8 mouse cellular contexts compared by ENCODE assay signal in genomic region chr6:77980137-77981052, GRCm38 (mm10). TPM values are rescaled to one million over a fixed set of nuclear protein-coding genes. Genes with fewer than 3 reads are reported as not detected.
A peak's percentile ranks its signal among the peaks of the same experiment; 100 is the strongest.
DNase-seq lines count a peak whose midpoint lies in the region; ATAC-seq and TF ChIP-seq lines count a peak whose summit lies in the region.

No protein-coding gene starts in this region.

- no peak for ATAC-seq in hindbrain, embryonic 16.5 days
- peak; percentile 30 for ATAC-seq in neural tube, embryonic 15.5 days (ENCODE audit: low FRiP score)

- peak overlapping the region; percentile 66 for H3K4me2 ChIP-seq in hindbrain, embryonic 16.5 days (ENCODE audit: low read length)
- H3K4me2 ChIP-seq in neural tube, embryonic 15.5 days: peak overlapping the region; percentile 75

- peak overlapping the region; percentile 81 for H3K4me3 ChIP-seq in left cerebral cortex, adult 2 months
- peak overlapping the region; percentile 70 for H3K4me3 ChIP-seq in hindbrain, embryonic 16.5 days (ENCODE audit: low read length)
- peak overlapping the region; percentile 63 for H3K4me3 ChIP-seq in neural tube, embryonic 15.5 days (replicated peaks)

- WGBS in hindbrain, embryonic 16.5 days: 7% methylated on average over 15 of the region's 15 CpGs
- WGBS in neural tube, embryonic 15.5 days: 6% methylated on average over 15 of the region's 15 CpGs

- H3K9me3 ChIP-seq in hindbrain, embryonic 16.5 days (ENCODE audit: control insufficient read depth, low read length): no peaks in the 10 kb centered on the region
- H3K9me3 ChIP-seq in neural tube, embryonic 15.5 days (replicated peaks): no peaks in the 10 kb centered on the region

- H3K27me3 ChIP-seq in hindbrain, embryonic 16.5 days (replicated peaks; ENCODE audit: control insufficient read depth, insufficient read depth, low read length): no peaks in the 10 kb centered on the region
- no peaks in the 10 kb centered on the region for H3K27me3 ChIP-seq in neural tube, embryonic 15.5 days (replicated peaks)

- intact Hi-C loops in left cerebral cortex, adult 2 months (cut with DNase I): loop anchor here (5.0 kb wide), 1 partner anchor 302 kb away; no protein-coding TSS in a partner anchor
- intact Hi-C loops in left cerebral cortex, postnatal 14 days (cut with DNase I): no loop called here

- DNase-seq in left cerebral cortex, adult 2 months (ENCODE audit: extremely low spot score in 1 of 2, low spot score in 2 of 2): no peak
- no peak for DNase-seq in left cerebral cortex, postnatal 14 days (ENCODE audit: low spot score in 2 of 2)
- DNase-seq in embryo, embryonic 9.5 days (ENCODE audit: extremely low spot score): peak; percentile 28
- no peak for DNase-seq in cerebellum, postnatal 10 days
- DNase-seq in lung, adult 18-20 months: no peak
- no peak for DNase-seq in gastrocnemius, postnatal 4 days (ENCODE audit: low spot score in 2 of 2)

- peak overlapping the region; percentile 87 for H3K9ac ChIP-seq in hindbrain, embryonic 16.5 days (ENCODE audit: low read depth, low read length)
- H3K9ac ChIP-seq in neural tube, embryonic 15.5 days (replicated peaks): peak overlapping the region; percentile 75

- H3K36me3 ChIP-seq in hindbrain, embryonic 16.5 days (ENCODE audit: control insufficient read depth, insufficient read depth, low read length): no peaks in the 10 kb centered on the region
- H3K36me3 ChIP-seq in neural tube, embryonic 15.5 days: no peaks in the 10 kb centered on the region

- peak overlapping the region; percentile 95 for H3K27ac ChIP-seq in left cerebral cortex, adult 2 months
- peak overlapping the region; percentile 96 for H3K27ac ChIP-seq in hindbrain, embryonic 16.5 days (ENCODE audit: low read depth, low read length)
- H3K27ac ChIP-seq in neural tube, embryonic 15.5 days (replicated peaks): peak overlapping the region; percentile 97

- no peak for TF ChIP-seq CTCF in left cerebral cortex, adult 2 months (IDR thresholded peaks at IDR 0.05)

- peaks cover 22% of the 10 kb centered on the region for H3K4me1 ChIP-seq in hindbrain, embryonic 16.5 days (ENCODE audit: control insufficient read depth, insufficient read depth, low read depth, low read length)
- H3K4me1 ChIP-seq in neural tube, embryonic 15.5 days: peaks cover 36% of the 10 kb centered on the region

RNA-seq across cellular contexts. Expression of gene Ctnna2, which starts 0.9 kb away (rescaled TPM):
- total RNA-seq in left cerebral cortex, adult 2 months (2021): 100 to 1,000 TPM; 112 to 114 TPM
- total RNA-seq in left cerebral cortex, postnatal 14 days (2021): 100 to 1,000 TPM; 136 to 140 TPM
- 119 and 126 TPM in 2 replicates for polyA plus RNA-seq in hindbrain, embryonic 16.5 days (2015; fragmentation: Nextera tagmentation; extraction: Ambion mirVana)
- 99.0 and 119 TPM in 2 replicates for polyA plus RNA-seq in neural tube, embryonic 15.5 days (2015; fragmentation: Nextera tagmentation; extraction: Ambion mirVana)
- total RNA-seq in gastrocnemius, postnatal 4 days (2021): under 1 TPM; 0.52 to 0.62 TPM

Comparison
In these comparisons a context has a peak if more than half of its experiments do, and no peak if none do; other contexts are left out.
1. RNA of gene Ctnna2, which starts 0.9 kb away (total RNA-seq): 136 to 140 TPM in left cerebral cortex, postnatal 14 days and 112 to 114 TPM in left cerebral cortex, adult 2 months; 0.52 to 0.62 TPM in gastrocnemius, postnatal 4 days; every median in the first group is over 10 times any median in the second.
2. Peak in every context shown above with its lines, with median percentiles within 50 percentile points of each other: H3K27ac ChIP-seq and H3K4me3 ChIP-seq.